In genomic region chr7:27228281-27228821, GRCm38 (mm10) we compare ENCODE assay signal across 8 mouse cellular contexts. TPM values are rescaled to one million over a fixed set of nuclear protein-coding genes. Genes with fewer than 3 reads are reported as not detected.
DNase-seq lines count a peak whose midpoint lies in the region; ATAC-seq lines count a peak whose summit lies in the region.

TSS of gene Itpkc (minus strand) at chr7:27228661.

- peak; percentile 97 for DNase-seq in ES-CJ7 (ENCODE audit: low read depth, low spot score)
- DNase-seq in cerebellum, adult 11 months, result peak; percentile 83
- peak; percentile 98 for DNase-seq in forebrain, embryonic 14.5 days (ENCODE audit: low spot score)
- DNase-seq in heart, postnatal 14 days, result peak; percentile 88 to 91
- peak; percentile 91 for DNase-seq in layer of hippocampus, adult 11-12 months (ENCODE audit: low spot score)
- peak; percentile 94 to 95 for DNase-seq in lung, adult 18-20 months
- peak; percentile 90 for DNase-seq in testis, postnatal 14 days (ENCODE audit: low spot score)

- H3K9me3 ChIP-seq in forebrain, embryonic 14.5 days (replicated peaks; ENCODE audit: control insufficient read depth, low read length), result no peaks in the 10 kb centered on the region
- H3K9me3 ChIP-seq in neural tube, embryonic 15.5 days (replicated peaks), result no peaks in the 10 kb centered on the region

- 0% methylated on average over 45 of the region's 49 CpGs for WGBS in forebrain, embryonic 14.5 days
- WGBS in neural tube, embryonic 15.5 days, result under 1% methylated on average over 48 of the region's 49 CpGs

- H3K4me1 ChIP-seq in forebrain, embryonic 14.5 days (ENCODE audit: control insufficient read depth, insufficient read depth, low read length), result peaks cover 38% of the 10 kb centered on the region
- H3K4me1 ChIP-seq in neural tube, embryonic 15.5 days, result peaks cover 58% of the 10 kb centered on the region

- no peaks in the 10 kb centered on the region for H3K27me3 ChIP-seq in forebrain, embryonic 14.5 days (replicated peaks; ENCODE audit: control insufficient read depth, insufficient read depth, low read length)
- H3K27me3 ChIP-seq in neural tube, embryonic 15.5 days (replicated peaks), result no peaks in the 10 kb centered on the region

- ATAC-seq in forebrain, embryonic 14.5 days, result peak; percentile 84
- peak; percentile 87 for ATAC-seq in neural tube, embryonic 15.5 days (ENCODE audit: low FRiP score)

- intact Hi-C loops in heart, postnatal 14 days (cut with DNase I), result no loop called here

- peak within 1 kb of the TSS; percentile 70 for H3K27ac ChIP-seq in forebrain, embryonic 14.5 days (ENCODE audit: low read depth, low read length)
- peak within 1 kb of the TSS; percentile 91 for H3K27ac ChIP-seq in neural tube, embryonic 15.5 days (replicated peaks)

- H3K4me2 ChIP-seq in forebrain, embryonic 14.5 days (ENCODE audit: low read length), result peak within 1 kb of the TSS; percentile 92
- H3K4me2 ChIP-seq in neural tube, embryonic 15.5 days, result peak within 1 kb of the TSS; percentile 89

- H3K4me3 ChIP-seq in forebrain, embryonic 14.5 days (ENCODE audit: low read depth, low read length), result peak within 1 kb of the TSS; percentile 66
- H3K4me3 ChIP-seq in neural tube, embryonic 15.5 days (replicated peaks), result peak within 1 kb of the TSS; percentile 87

- no peaks in the 10 kb centered on the region for H3K36me3 ChIP-seq in forebrain, embryonic 14.5 days (ENCODE audit: control insufficient read depth, insufficient read depth, low read length)
- no peaks in the 10 kb centered on the region for H3K36me3 ChIP-seq in neural tube, embryonic 15.5 days

- peak within 1 kb of the TSS; percentile 79 for H3K9ac ChIP-seq in forebrain, embryonic 14.5 days (ENCODE audit: low read length)
- peak within 1 kb of the TSS; percentile 88 for H3K9ac ChIP-seq in neural tube, embryonic 15.5 days (replicated peaks)

RNA-seq across cellular contexts. Expression of gene Itpkc, which starts in this region (rescaled TPM):
- polyA plus RNA-seq in forebrain, embryonic 14.5 days (2014; fragmentation: Nextera tagmentation; extraction: Ambion mirVana), result 4.4 and 6.5 TPM in 2 replicates
- total RNA-seq in heart, postnatal 14 days (2021), result 1 to 10 TPM; 4.5 to 5.5 TPM
- polyA plus RNA-seq in neural tube, embryonic 15.5 days (2015; fragmentation: Nextera tagmentation; extraction: Ambion mirVana), result 5.9 and 6.1 TPM in 2 replicates

Comparison
In these comparisons a context has a peak if more than half of its experiments do, and no peak if none do; other contexts are left out.
1. Peak in every context shown above with its lines: DNase-seq, ATAC-seq, H3K4me3 ChIP-seq and H3K27ac ChIP-seq.